Mouse (Mus musculus): ENCODE results near the gene Scd2.

DNA sequence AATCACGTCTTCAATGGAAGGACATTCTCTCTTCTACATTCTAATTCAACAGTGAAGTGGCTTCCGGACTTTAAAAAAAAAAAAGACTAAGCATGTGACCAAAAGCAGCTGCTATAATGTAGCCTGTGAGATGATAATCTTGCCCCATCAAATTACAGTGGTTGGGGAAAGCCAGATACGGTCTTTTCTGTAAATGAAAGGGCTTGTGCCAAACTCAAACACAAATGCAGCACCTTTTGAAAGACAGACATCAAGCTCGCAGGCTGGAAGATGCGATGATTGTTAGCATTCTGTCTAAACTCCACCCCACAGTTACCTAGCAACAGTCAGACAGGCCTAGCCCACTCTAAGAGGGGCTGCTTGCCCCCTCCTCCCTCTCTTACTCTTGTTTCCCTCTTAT lies 17.3 kb downstream of the Scd2 start:
- TF ChIP-seq CTCF (IDR thresholded peaks at IDR 0.05; ENCODE audit: extremely low read depth, insufficient read length, insufficient replicate concordance, low read depth, low read length) (no peak), POLR2A (IDR thresholded peaks at IDR 0.05; ENCODE audit: low read depth, low read length) (no peak)

Data from small intestine, adult 2 months (tissue).